Mouse (Mus musculus) neural tube, embryonic 11.5 days (tissue): Measurements from ENCODE around the gene Faf2. TPM values are rescaled to one million over a fixed set of nuclear protein-coding genes. Genes with fewer than 3 reads are reported as not detected.
A peak's percentile ranks its signal among the peaks of the same experiment; 100 is the strongest.

Experiments
- ATAC-seq: fragments of 200-750 bp; cut with Nextera tagmentation; 2 replicates; pipeline ENCODE4 v1.8.0; 2017; ENCODE audit warnings: moderate number of reproducible peaks, mild to moderate bottlenecking, moderate TSS enrichment, moderate library complexity; ENCODE audit not compliant: insufficient read depth, low FRiP score, low TSS enrichment
- DNase-seq: peaks from one replicate; pipeline ENCODE4 v3.0.0-alpha.2; 2015; ENCODE audit warnings: low spot score
- H3K27ac ChIP-seq: fragments of 300-500 bp; sonication (generic); 2 replicates; pipeline ENCODE4 v1.5.1; 2014; ENCODE audit warnings: low read depth, mild to moderate bottlenecking, low read length
- H3K27me3 ChIP-seq: fragments of 300-500 bp; sonication (generic); 2 replicates; pipeline ENCODE4 v1.6.1; 2014; ENCODE audit warnings: mild to moderate bottlenecking, low read length, mixed read lengths; ENCODE audit not compliant: control insufficient read depth, insufficient read depth
- H3K36me3 ChIP-seq: fragments of 300-500 bp; sonication (generic); 2 replicates; pipeline ENCODE4 v1.6.1; 2014; ENCODE audit warnings: mild to moderate bottlenecking, low read length, moderate library complexity, mixed read lengths; ENCODE audit not compliant: control insufficient read depth, insufficient read depth
- H3K4me1 ChIP-seq: fragments of 300-500 bp; sonication (generic); 2 replicates; pipeline ENCODE4 v1.6.1; 2014; ENCODE audit warnings: low read length, mixed read lengths; ENCODE audit not compliant: control insufficient read depth, insufficient read depth
- H3K4me2 ChIP-seq: fragments of 300-500 bp; sonication (generic); 2 replicates; pipeline ENCODE4 v1.6.1; 2014; ENCODE audit warnings: low read depth, mild to moderate bottlenecking, moderate library complexity
- H3K4me3 ChIP-seq: fragments of 300-500 bp; sonication (generic); 2 replicates; pipeline ENCODE4 v1.5.1; 2014; ENCODE audit warnings: low read depth, low read length
- H3K9ac ChIP-seq: fragments of 300-500 bp; sonication (generic); 2 replicates; pipeline ENCODE4 v1.6.1; 2014; ENCODE audit warnings: mild to moderate bottlenecking, low read length
- H3K9me3 ChIP-seq: fragments of 300-500 bp; sonication (generic); 2 replicates; pipeline ENCODE4 v1.6.1; 2016; ENCODE audit warnings: low read length; ENCODE audit not compliant: control insufficient read depth
- WGBS: fragments of 180-500 bp; shearing (Covaris S2); extraction: QIAGEN DNeasy Blood & Tissue Kit; methylation state at CpG from one replicate; pipeline ENCODE4 v1.1.7; 2014; 5-methylcytosine and 5-hydroxymethylcytosine counted together
- polyA plus RNA-seq: library from polyadenylated mRNA; unstranded; fragments of >200 nt; fragmentation: Nextera tagmentation; extraction: Ambion mirVana; gene quantifications from 2 replicates; pipeline ENCODE4 v1.2.1, GENCODE M21; 2014

Gene Faf2
- polyA plus RNA-seq, 1 experiment from 2014 or later: 102 TPM

- Histone ChIP-seq H3K36me3 (no peaks in the 10 kb centered on the region), H3K27ac (no peak overlapping the region), H3K4me2 (no peak overlapping the region), H3K27me3 (no peaks in the 10 kb centered on the region), H3K4me1 (peaks cover 26% of the 10 kb centered on the region), H3K9ac (no peak overlapping the region), H3K4me3 (no peak overlapping the region), H3K9me3 (no peaks in the 10 kb centered on the region)
- no peak for DNase-seq
- ATAC-seq: no peak
- WGBS: 91% methylated on average over 8 of the region's 8 CpGs
Measured at GRCm38 (mm10) chr13:54690151-54690740, 68.7 kb downstream of the Faf2 start.

GRCm38 (mm10) chr13:54691737-54692136 is 70.2 kb downstream of the Faf2 start:
- ATAC-seq: no peak
- Histone ChIP-seq H3K27ac (no peak overlapping the region), H3K4me1 (peaks cover 17% of the 10 kb centered on the region), H3K4me3 (no peak overlapping the region), H3K27me3 (no peaks in the 10 kb centered on the region), H3K4me2 (no peak overlapping the region), H3K9ac (no peak overlapping the region), H3K9me3 (no peaks in the 10 kb centered on the region), H3K36me3 (no peaks in the 10 kb centered on the region)
- no peak for DNase-seq

GRCm38 (mm10) chr13:54692711-54693557 is 71.3 kb downstream of the Faf2 start:
- no peaks in the 10 kb centered on the region for H3K27me3 ChIP-seq
- H3K4me3 ChIP-seq: peak overlapping the region; percentile 71
- WGBS: 15% methylated on average over 21 of the region's 21 CpGs
- H3K36me3 ChIP-seq: no peaks in the 10 kb centered on the region
- DNase-seq (peak; percentile 20), ATAC-seq (no peak)
- peak overlapping the region; percentile 78 for H3K27ac ChIP-seq
- H3K9me3 ChIP-seq: no peaks in the 10 kb centered on the region
- H3K4me1 ChIP-seq: peaks cover 17% of the 10 kb centered on the region
- peak overlapping the region; percentile 93 for H3K9ac ChIP-seq
- H3K4me2 ChIP-seq: peak overlapping the region; percentile 79

- Histone ChIP-seq H3K9me3 (no peaks in the 10 kb centered on the region), H3K36me3 (no peaks in the 10 kb centered on the region), H3K27me3 (no peaks in the 10 kb centered on the region), H3K4me2 (peak within 1 kb of the TSS; percentile 79), H3K27ac (peak within 1 kb of the TSS; percentile 85), H3K4me1 (peaks cover 15% of the 10 kb centered on the region), H3K4me3 (peak within 1 kb of the TSS; percentile 71), H3K9ac (peak within 1 kb of the TSS; percentile 93)
- peak; percentile 97 for ATAC-seq
- under 1% methylated on average over 76 of the region's 92 CpGs for WGBS
- peak; percentile 100 for DNase-seq
Measured at GRCm38 (mm10) chr13:54693558-54694347, 72.2 kb downstream of the Faf2 start, which contains the start of gene Rnf44. Rnf44 (minus strand) TSS chr13:54693907.

GRCm38 (mm10) chr13:54694348-54695060 is 72.9 kb downstream of the Faf2 start:
- H3K4me1 ChIP-seq: peaks cover 15% of the 10 kb centered on the region
- DNase-seq (no peak), ATAC-seq (peak; percentile 76)
- peak overlapping the region; percentile 59 for H3K9ac ChIP-seq
- H3K9me3 ChIP-seq: no peaks in the 10 kb centered on the region
- WGBS: 16% methylated on average over 26 of the region's 26 CpGs
- peak overlapping the region; percentile 43 for H3K4me2 ChIP-seq
- no peaks in the 10 kb centered on the region for H3K27me3 ChIP-seq
- H3K36me3 ChIP-seq: no peaks in the 10 kb centered on the region
- H3K27ac ChIP-seq: peak overlapping the region; percentile 85
- peak overlapping the region; percentile 71 for H3K4me3 ChIP-seq

- no peak for DNase-seq
- no peaks in the 10 kb centered on the region for H3K27me3 ChIP-seq
Measured at GRCm38 (mm10) chr13:54695479-54696230, 74.1 kb downstream of the Faf2 start.

GRCm38 (mm10) chr13:54701243-54701642 is 79.7 kb downstream of the Faf2 start, which contains the start of gene Cdhr2:
Cdhr2 (plus strand) TSS chr13:54701461.
- Histone ChIP-seq H3K9me3 (no peaks in the 10 kb centered on the region), H3K9ac (no peak within 1 kb of the TSS), H3K27ac (no peak within 1 kb of the TSS), H3K36me3 (no peaks in the 10 kb centered on the region), H3K4me2 (no peak within 1 kb of the TSS), H3K27me3 (no peaks in the 10 kb centered on the region), H3K4me1 (no peaks in the 10 kb centered on the region), H3K4me3 (no peak within 1 kb of the TSS)
- ATAC-seq (no peak), DNase-seq (no peak)
- WGBS: 68% methylated on average over 5 of the region's 5 CpGs

More at GRCm38 (mm10) chr13:54695479-54696230, 74.1 kb downstream of the Faf2 start:
- Histone ChIP-seq H3K36me3 (no peaks in the 10 kb centered on the region), H3K4me3 (no peak overlapping the region), H3K4me2 (no peak overlapping the region), H3K4me1 (peaks cover 15% of the 10 kb centered on the region), H3K27ac (no peak overlapping the region), H3K9ac (no peak overlapping the region), H3K9me3 (no peaks in the 10 kb centered on the region)
- ATAC-seq: no peak
- 90% methylated on average over 11 of the region's 11 CpGs for WGBS
